Mouse (Mus musculus) frontal cortex, postnatal 36 days (tissue): Measurements from ENCODE around the gene Hmgb4.

Experiments used
- DNase-seq, 2 experiments: peaks; one replicate each; pipeline ENCODE4 v3.0.0; 2022; ENCODE audit warnings: low spot score in 2 of 2

Gene Hmgb4

DNA sequence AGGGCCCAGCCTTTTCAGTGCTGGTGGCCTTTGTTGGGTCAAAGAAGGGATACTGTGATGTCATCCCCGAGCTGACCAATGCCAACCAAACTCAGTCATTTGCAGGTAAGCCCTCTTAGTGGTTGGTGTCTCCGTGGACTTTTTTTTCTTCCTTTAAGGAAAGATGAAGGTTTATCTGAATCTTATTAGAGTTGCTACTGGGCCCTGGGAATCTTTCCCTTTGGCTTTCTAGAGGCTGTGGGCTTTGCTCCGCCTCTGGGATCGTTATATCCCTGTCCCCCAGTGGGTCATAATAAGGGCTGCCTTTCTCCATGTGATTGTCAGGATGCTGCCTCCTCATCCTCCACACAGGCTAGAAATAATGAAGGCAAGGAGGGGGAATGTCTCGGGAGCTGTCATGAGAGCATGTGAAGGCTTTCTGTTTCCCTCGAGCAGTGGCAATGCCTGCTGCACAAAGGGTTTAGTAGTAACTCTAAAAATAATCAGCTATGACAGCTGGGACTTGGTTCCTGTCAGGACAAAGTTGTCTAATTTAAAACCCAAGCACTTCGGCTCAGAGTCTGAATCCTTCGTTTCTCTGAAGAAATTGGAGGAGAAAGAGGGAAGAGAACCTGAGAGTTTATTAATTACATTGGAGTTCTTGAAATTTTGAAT is at the start of gene Hmgb4:
Gene Hmgb4 (minus strand): TSS at position 51 of the 654 bp plus-strand sequence.
- peak in 1 of 2 experiments; percentile 58 for DNase-seq

DNA sequence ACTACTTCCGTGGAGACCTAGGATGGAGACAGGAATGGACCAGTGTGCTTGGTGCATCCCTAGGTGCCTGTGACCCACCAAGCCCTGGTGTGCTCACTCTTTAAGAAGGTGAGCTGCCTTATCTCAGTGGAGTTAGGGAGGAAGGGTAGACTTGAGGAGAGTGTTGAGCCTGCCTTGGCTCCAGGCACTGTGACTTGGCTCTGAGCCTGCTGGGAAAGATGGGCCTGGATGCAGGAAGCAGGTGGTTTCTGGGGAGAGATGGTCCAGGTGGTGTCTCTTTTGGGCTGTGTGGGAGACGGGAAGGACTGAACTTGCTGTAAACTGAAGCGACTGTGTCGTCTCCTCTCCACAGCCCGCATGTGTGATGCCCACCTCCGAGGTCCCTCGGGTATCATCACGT is 45.3 kb upstream of the Hmgb4 start:
- no peak for DNase-seq

GRCm38 (mm10) chr4:128304049-128304448 is 43.3 kb upstream of the Hmgb4 start:
- DNase-seq, result peak; percentile 67 to 83

- DNase-seq, result no peak
Observed at GRCm38 (mm10) chr4:128288095-128288494, 27.3 kb upstream of the Hmgb4 start.

- no peak for DNase-seq
Observed at GRCm38 (mm10) chr4:128285009-128285408, 24.3 kb upstream of the Hmgb4 start.

DNA sequence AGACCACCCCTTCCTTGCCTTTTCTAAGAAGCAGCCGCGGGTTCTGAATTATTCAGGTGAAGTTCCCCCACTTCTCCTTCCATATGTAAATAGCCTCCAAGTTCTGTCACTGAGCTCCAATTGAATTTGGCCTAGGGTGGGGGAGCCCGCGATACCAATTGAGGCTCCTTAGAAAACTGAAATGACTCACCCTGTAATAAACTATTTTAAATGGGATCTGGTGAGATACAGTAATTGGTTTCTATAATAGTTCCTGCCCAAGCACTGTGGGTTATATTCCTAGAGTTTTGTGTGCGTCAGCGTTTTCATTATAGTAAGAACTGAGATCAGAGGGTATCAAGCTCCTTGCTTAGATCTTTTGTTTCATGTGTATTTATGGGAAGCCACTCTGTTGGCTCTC is 14.8 kb upstream of the Hmgb4 start:
- no peak for DNase-seq

- DNase-seq, result no peak
Observed at GRCm38 (mm10) chr4:128275116-128275515, 14.4 kb upstream of the Hmgb4 start.

GRCm38 (mm10) chr4:128273146-128273545 is 12.4 kb upstream of the Hmgb4 start:
- DNase-seq, result no peak

- no peak for DNase-seq
Observed at GRCm38 (mm10) chr4:128272501-128272900, 11.7 kb upstream of the Hmgb4 start.

DNA sequence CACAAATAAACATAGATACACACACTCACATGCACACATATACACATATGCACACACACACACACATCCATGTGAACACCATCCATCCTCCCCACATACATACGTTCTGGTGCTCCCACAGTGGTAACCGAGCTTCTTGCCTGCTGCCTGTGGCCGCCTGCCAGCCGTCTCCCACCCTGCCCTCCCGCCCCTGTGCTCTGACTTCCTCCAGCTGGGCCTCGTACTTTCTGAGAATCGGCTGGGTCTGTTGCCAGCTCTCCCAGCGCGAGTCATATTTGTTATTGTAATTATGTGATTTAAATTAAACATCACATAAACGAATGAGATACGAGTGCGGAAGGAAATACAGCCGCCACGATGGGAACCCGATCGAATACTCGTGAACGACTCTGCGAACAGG is 10.2 kb upstream of the Hmgb4 start:
- DNase-seq, result no peak

DNA sequence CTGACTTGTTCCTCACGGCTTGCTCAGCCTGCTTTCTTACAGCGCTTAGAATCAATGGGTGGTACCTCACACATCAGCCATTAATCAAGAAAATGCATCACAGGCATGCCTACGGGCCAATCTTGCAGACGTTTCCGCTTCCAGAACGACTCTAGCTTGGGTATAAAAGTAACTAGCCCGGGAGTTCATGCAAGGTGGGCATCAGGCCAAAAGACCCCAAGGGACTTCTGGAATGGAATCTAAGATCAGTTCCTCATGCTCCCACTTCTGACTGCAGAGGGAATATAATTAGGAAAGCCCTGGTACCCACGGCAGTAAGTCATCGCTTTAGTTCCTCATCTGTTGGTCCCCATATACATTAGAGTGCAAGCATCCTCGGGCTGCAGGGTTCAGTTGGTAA is 9.4 kb upstream of the Hmgb4 start:
- DNase-seq, result no peak

- DNase-seq, result no peak
Observed at GRCm38 (mm10) chr4:128269261-128269875, 8.6 kb upstream of the Hmgb4 start.

DNA sequence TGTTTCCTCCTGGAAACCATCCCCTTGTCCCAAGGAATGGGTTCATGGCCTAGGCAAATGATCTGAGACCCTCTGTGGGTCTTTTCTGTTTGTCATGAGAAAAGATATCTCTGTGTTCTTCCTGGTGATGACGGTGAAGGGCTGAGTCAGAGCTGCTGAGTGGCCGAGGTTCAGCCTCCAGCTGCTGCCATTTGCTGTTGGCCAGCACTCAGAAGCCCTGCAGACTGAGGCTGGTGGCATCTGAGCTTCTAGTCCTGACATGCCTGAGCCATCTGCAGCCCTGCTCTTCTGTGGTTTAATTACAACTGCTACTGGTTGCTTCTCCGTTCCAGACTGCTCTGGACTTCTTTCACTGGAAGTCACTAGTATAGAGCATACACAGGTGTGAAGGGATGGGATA is 4.6 kb upstream of the Hmgb4 start:
- DNase-seq, result no peak

DNA sequence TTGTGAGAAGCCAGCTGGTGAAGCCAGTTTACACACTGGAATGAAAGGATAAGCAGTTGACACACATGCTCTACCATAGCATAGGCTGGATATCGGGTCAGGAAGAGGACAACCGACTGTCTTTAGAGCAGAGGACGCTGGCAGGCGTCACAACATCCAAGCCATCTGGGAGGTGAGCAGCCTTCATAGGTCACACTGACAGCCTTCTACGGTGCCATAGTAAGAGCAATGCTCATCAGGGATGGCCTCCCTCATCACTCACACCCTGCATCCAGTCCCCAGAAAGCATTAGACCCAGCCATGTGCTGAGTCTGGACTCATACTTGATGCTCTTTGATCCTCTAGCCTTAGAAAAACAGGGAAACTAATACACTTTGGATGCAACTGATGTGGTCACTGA is 3.7 kb upstream of the Hmgb4 start:
- no peak for DNase-seq

DNA sequence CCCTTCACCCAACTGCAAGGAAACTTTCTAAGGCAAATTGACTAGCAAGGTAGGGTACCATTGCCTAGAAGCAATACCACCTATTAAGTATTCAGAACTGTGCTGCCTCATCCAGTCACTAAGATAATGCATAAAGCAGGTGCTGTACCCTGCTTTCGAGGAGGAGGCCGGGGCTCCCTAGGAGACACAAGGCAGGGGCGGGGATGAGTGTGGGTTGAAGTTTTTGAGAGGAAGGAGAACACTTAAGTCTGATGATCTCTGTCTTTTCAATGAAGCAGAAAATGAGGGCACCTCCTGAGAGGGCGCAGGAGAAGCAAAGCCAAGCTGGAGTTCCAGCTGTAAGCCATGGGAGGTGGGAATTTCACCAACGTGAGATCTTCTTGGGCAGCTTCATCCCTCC is 1.5 kb downstream of the Hmgb4 start:
- no peak for DNase-seq

GRCm38 (mm10) chr4:128248676-128249075 is 12.1 kb downstream of the Hmgb4 start:
- DNase-seq, result no peak

- DNase-seq, result no peak
Observed at GRCm38 (mm10) chr4:128245201-128245600, 15.6 kb downstream of the Hmgb4 start.

DNA sequence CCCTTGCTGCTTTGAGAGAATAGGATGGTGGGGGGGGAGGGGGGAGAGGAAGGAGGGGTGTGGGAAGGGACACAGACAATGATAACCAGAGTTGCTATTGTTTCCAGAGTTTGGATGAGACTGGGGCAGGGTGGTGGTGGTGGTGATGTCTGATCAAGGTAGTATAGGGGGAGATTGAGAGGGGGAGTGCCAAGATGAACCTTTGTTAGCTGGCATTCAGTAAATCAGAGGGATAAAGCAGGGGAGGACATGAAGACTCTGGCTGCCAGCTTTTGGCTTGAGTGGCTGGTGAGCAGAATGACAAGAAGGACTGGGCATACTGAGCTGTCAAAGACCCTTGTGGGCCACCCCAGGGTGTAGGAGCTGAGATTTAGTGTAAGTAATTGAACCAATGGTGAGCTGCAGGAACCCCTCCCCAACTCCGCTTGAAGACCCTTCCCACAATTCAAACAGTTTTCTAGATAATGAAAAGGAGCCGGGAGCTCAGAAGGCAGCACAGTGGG is 18.9 kb downstream of the Hmgb4 start:
- DNase-seq, result no peak

DNA sequence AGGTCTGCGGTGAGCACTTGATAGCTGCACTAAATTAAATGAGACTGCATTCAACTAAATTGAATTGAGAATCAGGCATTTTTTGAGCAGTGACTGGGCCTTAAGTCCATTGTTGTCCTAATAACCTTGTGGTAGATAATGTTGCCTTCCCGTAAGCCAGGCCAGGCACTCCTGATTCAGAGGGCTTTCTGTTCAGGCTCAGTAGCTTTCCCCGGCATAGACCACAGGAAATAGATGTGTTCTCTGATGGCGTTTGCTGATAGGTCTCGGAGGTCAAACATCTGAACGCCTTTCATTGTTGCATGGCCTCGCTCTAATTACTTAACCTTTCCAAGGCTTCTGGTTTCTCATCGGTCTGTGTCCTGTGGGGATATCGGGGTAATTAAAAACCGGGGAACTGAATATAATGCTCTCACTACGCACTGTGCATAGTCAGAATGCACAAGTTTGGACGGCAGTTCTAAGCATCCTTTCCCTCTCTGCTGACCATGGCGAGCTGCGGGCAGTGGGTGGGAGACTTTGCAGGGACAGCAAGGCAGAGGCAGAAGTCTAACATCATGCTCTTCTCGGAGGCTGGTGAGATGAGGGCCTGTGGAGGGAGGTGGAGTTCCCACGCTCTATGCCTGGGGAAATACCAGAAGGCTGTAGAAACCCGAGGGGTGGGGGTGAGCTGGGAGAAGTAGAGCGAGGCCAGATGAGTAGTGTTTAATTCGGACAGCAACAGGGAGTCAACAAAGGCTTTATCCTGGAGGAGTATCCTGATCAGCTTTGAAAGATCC is 19.5 kb downstream of the Hmgb4 start:
- DNase-seq, result no peak

- no peak for DNase-seq
Observed at GRCm38 (mm10) chr4:128239113-128239512, 21.6 kb downstream of the Hmgb4 start.

GRCm38 (mm10) chr4:128233458-128233857 is 27.3 kb downstream of the Hmgb4 start:
- peak; percentile 40 to 46 for DNase-seq

DNA sequence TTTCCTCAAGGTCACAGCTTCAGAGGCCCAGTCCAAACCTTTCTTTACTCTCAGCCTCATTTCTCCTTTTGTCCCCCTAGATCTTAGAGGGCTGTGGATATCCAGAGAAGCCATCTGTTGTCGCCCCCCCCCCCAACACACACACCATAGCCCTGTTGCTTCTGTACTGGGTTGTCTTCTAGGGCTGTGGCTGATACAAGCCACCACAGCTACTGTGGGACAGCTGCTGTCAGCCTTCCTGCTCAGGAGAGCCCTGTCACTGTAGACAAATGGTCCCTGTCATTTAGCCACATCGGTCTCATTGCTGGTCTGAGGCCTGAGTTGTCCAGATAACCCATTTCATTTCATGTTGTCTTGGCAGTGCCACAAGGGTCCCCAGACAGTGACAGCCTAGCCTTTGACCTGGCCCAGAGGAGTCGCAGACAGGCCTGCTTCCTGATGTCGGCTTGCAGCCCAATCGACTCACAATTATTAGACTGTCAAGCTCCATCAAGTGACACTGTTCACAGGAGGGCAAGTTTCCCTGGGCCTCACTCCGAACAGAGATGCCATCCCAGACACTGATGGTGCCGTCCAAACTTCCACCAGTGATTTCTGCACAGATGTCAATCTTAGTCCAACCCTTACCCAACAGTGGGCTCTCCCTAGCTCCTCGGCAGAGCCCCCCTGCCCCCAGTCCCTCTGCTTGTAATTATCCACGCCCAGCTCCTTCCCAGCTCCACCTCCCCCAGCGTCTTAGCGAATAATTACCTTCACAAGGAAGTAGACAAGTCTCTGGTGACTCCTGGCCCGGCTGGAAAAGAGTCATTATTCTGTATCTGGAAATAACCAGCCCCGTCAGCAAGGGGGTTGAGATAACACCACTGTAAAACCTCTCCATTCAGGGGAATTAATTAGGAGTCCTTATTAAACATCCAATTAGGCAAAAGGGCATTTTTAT is 33.1 kb downstream of the Hmgb4 start:
- DNase-seq, result no peak
